Comparison of ENCODE assay signal across 14 mouse cellular contexts in the genomic region with DNA sequence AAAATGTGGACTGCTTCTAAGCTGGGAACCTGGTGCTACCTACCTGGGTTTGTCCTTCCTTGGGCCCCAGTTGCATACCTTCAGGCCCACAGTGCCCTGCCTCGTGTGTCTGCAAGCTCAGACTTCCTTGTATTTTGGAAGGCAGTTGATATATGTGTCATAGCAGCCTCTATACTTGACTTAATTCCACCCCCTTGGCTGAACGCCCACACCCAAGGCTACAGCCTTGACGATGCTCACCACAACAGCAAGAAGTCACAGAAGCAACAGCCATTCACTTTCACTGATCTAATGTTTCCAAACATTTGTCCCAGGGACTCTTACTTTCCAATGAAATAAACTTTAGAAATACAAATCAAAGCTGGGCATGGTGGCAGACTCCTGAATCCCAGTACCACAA.
DNase-seq lines count a peak whose midpoint lies in the region; ATAC-seq and TF ChIP-seq lines count a peak whose summit lies in the region.
"Had no signal": no experiment of that assay in that cellular context is flagged by ENCODE, and none has a peak within 500 bp of the region (broad histone marks: within the 10 kb centered on the region; RNA-seq: fewer than 3 reads in every experiment).

No protein-coding gene starts in this region.

- H3K4me1 ChIP-seq in lung, embryonic 14.5 days (ENCODE audit: insufficient read depth): no peaks in the 10 kb centered on the region
- H3K4me1 ChIP-seq: stomach, embryonic 15.5 days had no signal

- H3K9ac ChIP-seq in lung, embryonic 14.5 days: no peak overlapping the region
- H3K9ac ChIP-seq: stomach, embryonic 15.5 days had no signal

- TF ChIP-seq CTCF in lung, embryonic 14.5 days (IDR thresholded peaks at IDR 0.05; ENCODE audit: low read depth): no peak

- H3K27me3 ChIP-seq in lung, embryonic 14.5 days (ENCODE audit: insufficient read depth, low read length): no peaks in the 10 kb centered on the region
- H3K27me3 ChIP-seq: CH12.LX; stomach, embryonic 15.5 days had no signal

- H3K36me3 ChIP-seq in lung, embryonic 14.5 days (ENCODE audit: insufficient read depth): no peaks in the 10 kb centered on the region
- H3K36me3 ChIP-seq: stomach, embryonic 15.5 days had no signal

- WGBS in lung, embryonic 14.5 days: 53% methylated on average over 3 of the region's 3 CpGs

- no peak overlapping the region for H3K4me2 ChIP-seq in lung, embryonic 14.5 days
- H3K4me2 ChIP-seq: midbrain, embryonic 11.5 days; stomach, embryonic 15.5 days had no signal

- peak; percentile 40 for DNase-seq in lung, embryonic 14.5 days
- no peak for DNase-seq in lung, adult 18-20 months
- DNase-seq in 416B (ENCODE audit: low read depth): peak; percentile 23
- DNase-seq in Muller cell, postnatal 12 days (ENCODE audit: inconsistent ontology term): peak; percentile 63
- DNase-seq in adrenal gland, postnatal 25 days: peak; percentile 92
- no peak for DNase-seq in urinary bladder, postnatal 14 days (ENCODE audit: low spot score)
- DNase-seq in neural tube, embryonic 10.5 days (ENCODE audit: extremely low spot score, low spot score): no peak
- DNase-seq: kidney, adult 2 months; kidney, postnatal 36 days; thymus, adult 2 months had no signal

- H3K4me3 ChIP-seq in lung, embryonic 14.5 days (ENCODE audit: low read depth, low read length): no peak overlapping the region
- H3K4me3 ChIP-seq: myocyte; stomach, embryonic 15.5 days had no signal

- H3K9me3 ChIP-seq in lung, embryonic 14.5 days (ENCODE audit: low read depth, low read length): no peaks in the 10 kb centered on the region
- H3K9me3 ChIP-seq: stomach, embryonic 15.5 days had no signal

- H3K27ac ChIP-seq in lung, embryonic 14.5 days (ENCODE audit: low read depth): no peak overlapping the region
- H3K27ac ChIP-seq: stomach, embryonic 15.5 days had no signal

- ATAC-seq in lung, embryonic 14.5 days (ENCODE audit: insufficient read depth): no peak

Comparison
In these comparisons a context has a peak if more than half of its experiments do, and no peak if none do; other contexts are left out.
1. DNase-seq: peak in lung, embryonic 14.5 days (single experiment), 416B (single experiment), Muller cell, postnatal 12 days (single experiment) and adrenal gland, postnatal 25 days (single experiment); none in lung, adult 18-20 months (0 of 2), urinary bladder, postnatal 14 days (single experiment) and neural tube, embryonic 10.5 days (single experiment).